Mouse (Mus musculus) bone marrow macrophage, adult 2 months (primary cell): Measurements from ENCODE around the gene Dusp19. TPM values are rescaled to one million over a fixed set of nuclear protein-coding genes. Genes with fewer than 3 reads are reported as not detected.

Experiments used
- H3K27ac ChIP-seq: 2 replicates; pipeline ENCODE4 v1.5.1; 2012; ENCODE audit warnings: low read depth, low read length; ENCODE audit not compliant: insufficient read depth
- H3K4me1 ChIP-seq: 2 replicates; pipeline ENCODE4 v1.6.1; 2012; ENCODE audit warnings: low read length; ENCODE audit not compliant: control insufficient read depth, insufficient read depth
- H3K4me3 ChIP-seq: 2 replicates; pipeline ENCODE4 v1.5.1; 2012; ENCODE audit warnings: mild to moderate bottlenecking, low read length, moderate library complexity; ENCODE audit not compliant: insufficient read depth
- CTCF ChIP-seq: IDR thresholded peaks from 2 replicates; pipeline ENCODE4 v1.5.1; 2012; ENCODE audit warnings: low read depth, mild to moderate bottlenecking, low read length, moderate library complexity
- POLR2A ChIP-seq: IDR thresholded peaks from 2 replicates; pipeline ENCODE4 v1.6.1; 2012; ENCODE audit warnings: mild to moderate bottlenecking, low read depth, low read length, borderline replicate concordance
- polyA plus RNA-seq: library from polyadenylated mRNA; stranded (reverse); fragments of >200 nt; gene quantifications from 2 replicates; pipeline ENCODE4 v1.2.4, GENCODE M21; 2012; ENCODE audit not compliant: missing spikeins, insufficient read depth, insufficient read length

The Dusp19 gene
- polyA plus RNA-seq, 1 experiment, result 6.8 TPM

DNA sequence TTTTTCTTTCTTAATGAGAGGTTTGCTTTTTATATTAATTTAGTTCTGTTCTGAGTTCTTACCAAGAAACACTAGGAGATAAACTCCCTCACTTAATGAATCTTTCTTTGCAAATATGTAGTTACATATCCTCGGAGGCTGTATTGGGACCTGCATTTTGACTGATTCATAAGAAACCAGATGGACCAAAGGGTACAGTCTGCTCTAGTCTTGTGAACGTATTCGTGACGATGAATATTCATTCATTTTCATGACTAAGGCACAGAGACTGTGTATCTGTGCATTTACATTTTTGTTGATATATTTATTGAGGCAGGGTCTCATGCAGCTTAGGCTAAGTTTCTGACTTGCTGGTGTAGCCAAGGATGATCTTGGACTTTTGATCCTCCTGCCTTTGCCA lies 7.7 kb downstream of the Dusp19 start:
- no peak for TF ChIP-seq CTCF
- TF ChIP-seq POLR2A, result no peak
- H3K4me1 ChIP-seq, result no peaks in the 10 kb centered on the region
- H3K4me3 ChIP-seq, result no peak overlapping the region
- no peak overlapping the region for H3K27ac ChIP-seq

DNA sequence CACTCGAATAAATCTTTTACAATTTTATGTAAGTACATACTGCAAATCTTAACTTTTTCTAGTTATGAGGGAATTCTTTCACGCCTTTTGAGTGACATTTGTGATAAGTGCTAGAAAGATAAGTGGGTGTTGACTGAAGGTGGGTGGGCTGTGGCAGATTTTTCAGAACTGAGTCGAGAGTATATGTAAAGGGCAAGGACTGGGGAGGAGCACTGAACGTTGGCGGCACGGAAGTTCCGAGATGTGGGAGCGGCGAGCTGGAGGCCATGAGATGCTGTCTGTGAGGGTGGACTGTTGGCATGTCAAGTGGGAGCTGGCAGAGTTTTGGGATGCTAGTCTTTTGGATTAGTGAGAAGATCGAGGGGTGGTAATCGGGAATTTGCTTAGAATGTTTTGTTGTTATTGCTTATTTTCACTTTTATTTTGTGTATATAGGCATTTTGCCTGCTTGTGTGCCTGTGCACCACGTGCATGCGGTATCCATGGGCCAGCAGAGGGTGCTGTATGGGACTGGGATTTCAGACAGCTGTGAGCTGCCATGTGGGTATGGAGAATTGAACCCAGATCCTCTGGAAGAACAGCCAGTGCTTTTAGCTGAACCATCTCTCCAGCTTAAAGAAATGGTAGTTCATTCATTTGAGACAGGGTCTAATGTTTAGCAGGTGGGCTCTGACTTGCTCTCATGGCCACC lies 15.6 kb downstream of the Dusp19 start:
- Histone ChIP-seq H3K27ac (no peak overlapping the region), H3K4me1 (0 out of 2 replicates have a peak, but pooled peaks cover 2% of the 10 kb centered on the region), H3K4me3 (no peak overlapping the region)
- no peak for TF ChIP-seq POLR2A
- no peak for TF ChIP-seq CTCF

DNA sequence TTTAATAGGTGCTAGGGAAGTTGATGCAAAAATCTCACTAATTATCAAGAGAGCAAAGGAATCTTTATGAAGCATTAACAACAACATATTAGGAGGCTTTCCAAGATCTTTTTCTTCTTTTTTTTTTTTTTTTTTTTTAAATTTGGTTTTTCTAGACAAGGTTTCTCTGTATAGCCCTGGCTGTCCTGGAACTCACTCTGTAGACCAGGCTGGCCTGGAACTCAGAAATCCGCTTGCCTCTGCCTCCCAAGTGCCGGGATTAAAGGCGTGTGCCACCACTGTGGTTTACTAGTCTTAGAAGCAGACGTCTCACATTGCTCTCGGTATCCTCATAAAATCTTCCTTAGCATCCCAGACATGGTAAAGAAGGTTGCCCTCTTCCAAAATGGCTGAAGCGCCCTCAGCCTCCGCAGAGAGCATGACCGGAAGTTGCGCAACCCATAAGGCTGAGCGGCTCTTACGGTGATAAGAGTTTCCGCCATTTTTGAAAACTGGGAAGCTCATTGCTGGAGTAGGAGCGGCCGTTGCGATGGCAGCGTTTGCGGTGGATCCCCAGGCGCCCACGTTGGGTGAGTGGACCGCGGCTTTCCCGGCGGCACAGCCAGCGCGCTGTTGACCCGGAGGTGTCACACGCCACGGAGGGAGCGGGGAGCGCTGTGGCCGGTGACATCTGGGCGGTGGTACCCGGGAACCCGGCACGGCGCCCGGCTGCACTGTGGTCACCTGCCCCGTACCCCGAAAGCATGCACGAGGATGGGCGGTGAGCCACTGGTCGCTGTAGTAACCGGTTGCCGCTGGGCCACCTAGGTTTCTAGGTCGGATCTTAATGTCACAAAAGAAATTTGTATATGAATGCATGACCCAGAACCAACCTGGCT lies 21.8 kb downstream of the Dusp19 start:
- TF ChIP-seq CTCF (no peak), POLR2A (no peak)
- H3K27ac ChIP-seq, result peak overlapping the region; percentile 31; the same call in 1 of the 2 replicates
- peak overlapping the region; percentile 97 for H3K4me3 ChIP-seq
- H3K4me1 ChIP-seq, result peaks cover 11% of the 10 kb centered on the region

DNA sequence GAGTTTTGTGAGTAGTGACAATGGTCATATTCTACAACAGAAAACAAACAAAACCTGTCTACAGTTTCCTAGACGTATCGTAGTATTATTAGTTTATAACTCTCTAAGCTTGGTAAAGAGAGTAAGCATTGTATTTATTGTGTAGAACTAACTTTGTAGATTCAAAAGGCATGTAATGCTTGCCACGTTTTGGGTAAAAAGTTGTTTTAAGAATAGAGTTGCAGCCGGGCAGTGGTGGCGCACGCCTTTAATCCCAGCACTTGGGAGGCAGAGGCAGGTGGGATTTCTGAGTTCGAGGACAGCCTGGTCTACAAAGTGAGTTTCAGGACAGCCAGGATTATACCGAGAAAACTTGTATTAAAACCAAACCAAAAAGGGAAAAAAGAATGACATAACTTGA lies 22.6 kb downstream of the Dusp19 start:
- peaks cover 11% of the 10 kb centered on the region for H3K4me1 ChIP-seq
- peak overlapping the region; percentile 97 for H3K4me3 ChIP-seq
- no peak overlapping the region for H3K27ac ChIP-seq
- no peak for TF ChIP-seq POLR2A
- no peak for TF ChIP-seq CTCF

DNA sequence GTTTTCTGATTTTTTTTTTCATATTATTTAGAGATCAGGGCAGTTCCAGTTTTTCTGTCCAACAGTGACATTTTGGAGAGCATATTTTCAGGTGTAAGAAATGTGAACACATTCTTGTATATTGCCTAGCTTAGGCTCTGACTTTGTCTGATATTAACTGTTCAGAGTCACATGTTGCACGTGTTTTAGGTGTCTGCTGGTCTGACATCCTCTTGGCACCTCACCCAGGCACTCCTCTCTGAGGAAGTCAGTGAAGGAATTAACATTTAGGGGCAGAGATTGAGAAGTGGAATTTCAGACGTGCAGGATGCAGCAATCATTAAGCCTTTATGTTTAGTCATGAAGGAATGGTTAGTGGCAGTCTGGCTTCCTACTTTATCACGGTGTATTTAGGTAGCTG lies 23.0 kb downstream of the Dusp19 start:
- Histone ChIP-seq H3K27ac (no peak overlapping the region), H3K4me3 (peak overlapping the region; percentile 31; the same call in 1 of the 2 replicates), H3K4me1 (peaks cover 11% of the 10 kb centered on the region)
- no peak for TF ChIP-seq CTCF
- no peak for TF ChIP-seq POLR2A

DNA sequence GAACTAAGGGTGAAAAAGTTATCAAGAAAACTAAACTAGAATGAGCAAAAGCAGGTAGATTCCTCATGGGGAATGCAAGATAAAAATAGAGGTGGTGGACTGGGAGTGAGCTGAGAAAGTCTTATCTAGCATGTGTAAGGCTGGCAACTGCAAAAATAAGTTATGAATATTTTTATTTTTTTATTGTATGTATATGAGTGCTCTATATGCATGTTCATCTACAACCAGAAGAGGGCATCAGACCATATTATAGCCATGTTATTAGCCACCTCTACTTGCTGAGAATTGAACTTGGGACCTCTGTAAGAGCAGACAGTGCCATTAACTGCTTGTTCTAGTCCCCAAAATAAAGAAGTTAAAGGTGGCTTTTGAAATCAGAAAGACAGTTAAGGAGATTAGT lies 44.6 kb downstream of the Dusp19 start:
- Histone ChIP-seq H3K4me1 (no peaks in the 10 kb centered on the region), H3K27ac (no peak overlapping the region), H3K4me3 (no peak overlapping the region)
- no peak for TF ChIP-seq POLR2A

DNA sequence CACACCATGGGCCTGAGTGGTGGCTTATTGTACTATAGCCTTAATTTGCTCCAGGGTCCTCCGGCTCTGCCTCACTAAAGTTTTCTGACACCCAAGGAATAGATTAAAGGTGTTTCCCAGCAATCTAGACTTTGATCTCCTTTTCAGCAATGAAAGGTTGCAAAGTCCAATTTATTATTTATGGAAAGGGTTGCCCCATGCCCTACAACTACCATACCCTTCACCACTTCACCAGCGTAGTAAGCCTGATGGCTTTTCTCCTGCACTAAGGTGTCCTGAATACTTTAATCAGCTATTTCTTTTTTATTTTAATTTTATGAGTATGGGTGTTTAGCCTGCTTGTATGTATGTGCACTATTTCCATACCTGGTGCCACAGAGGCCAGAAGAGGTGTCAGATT lies 45.8 kb downstream of the Dusp19 start:
- no peak for TF ChIP-seq CTCF
- no peak for TF ChIP-seq POLR2A
- Histone ChIP-seq H3K4me3 (no peak overlapping the region), H3K27ac (no peak overlapping the region), H3K4me1 (no peaks in the 10 kb centered on the region)

DNA sequence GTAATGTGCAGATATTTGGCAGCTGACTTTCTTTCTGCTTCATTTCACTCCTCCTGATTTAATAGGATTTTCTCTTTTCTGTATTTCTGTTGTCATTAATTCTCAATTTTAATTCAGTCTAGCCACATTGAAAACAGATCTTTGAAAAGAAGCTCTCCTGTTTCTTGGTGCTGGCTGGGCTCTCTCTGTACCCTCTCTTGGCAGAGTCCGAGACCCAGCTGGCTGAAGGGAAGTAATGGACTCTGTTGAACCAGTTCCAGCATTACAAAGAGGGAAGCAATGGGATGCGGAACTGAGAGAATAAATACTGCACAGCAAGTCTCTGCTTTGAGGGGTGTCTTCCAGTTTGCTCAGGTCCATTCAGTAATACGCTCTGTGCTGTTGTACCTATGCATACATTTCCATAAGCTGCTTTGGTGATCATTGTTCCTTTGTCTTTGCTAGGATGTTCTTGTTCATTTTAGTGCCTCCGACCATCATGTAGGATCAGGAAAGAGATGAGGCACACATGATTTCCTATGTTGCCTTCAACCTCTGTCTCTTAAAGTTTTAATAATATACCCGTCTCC lies 50.6 kb downstream of the Dusp19 start:
- no peak overlapping the region for H3K4me3 ChIP-seq
- H3K4me1 ChIP-seq, result no peaks in the 10 kb centered on the region
- H3K27ac ChIP-seq, result no peak overlapping the region
- TF ChIP-seq POLR2A (no peak), CTCF (no peak)

DNA sequence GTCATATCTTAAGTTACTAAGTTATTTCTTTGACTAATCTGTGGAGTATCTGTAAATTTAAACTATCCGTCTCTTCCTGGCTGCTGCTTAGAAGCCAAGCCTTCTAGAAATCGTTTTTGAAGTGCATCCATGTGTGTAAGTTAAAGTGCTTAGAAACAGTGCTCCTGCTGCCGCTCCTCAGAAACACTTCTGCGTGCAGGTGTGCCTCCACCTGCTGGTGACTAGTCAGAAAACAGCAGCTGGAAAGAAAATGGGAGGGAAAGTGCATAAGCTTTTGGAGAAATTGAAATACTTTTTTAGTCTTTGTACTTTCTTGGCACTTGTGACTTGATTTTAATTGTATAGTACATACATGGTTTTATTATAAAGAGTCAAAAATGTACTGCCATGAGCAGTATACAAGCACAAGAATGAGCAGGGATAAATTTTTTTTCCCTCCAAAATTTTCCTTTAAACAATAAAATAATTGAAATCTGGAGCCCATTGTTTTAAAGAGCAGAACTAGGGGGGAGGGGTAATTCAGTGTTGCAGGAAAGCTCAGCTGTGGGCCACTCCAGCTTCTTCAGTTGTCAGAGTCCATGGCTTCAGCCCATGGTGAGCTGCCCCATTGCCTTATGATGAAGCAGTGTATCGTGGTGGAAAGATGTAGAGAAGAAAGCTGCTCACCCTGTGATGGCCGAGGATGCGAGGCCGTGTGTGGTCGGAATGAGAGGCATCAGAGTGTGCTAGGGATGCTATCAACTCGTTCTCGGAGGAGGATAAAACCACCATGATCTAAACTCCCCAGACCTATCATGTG lies 53.2 kb downstream of the Dusp19 start:
- no peak overlapping the region for H3K4me3 ChIP-seq
- TF ChIP-seq POLR2A (no peak), CTCF (no peak)
- H3K27ac ChIP-seq, result no peak overlapping the region

DNA sequence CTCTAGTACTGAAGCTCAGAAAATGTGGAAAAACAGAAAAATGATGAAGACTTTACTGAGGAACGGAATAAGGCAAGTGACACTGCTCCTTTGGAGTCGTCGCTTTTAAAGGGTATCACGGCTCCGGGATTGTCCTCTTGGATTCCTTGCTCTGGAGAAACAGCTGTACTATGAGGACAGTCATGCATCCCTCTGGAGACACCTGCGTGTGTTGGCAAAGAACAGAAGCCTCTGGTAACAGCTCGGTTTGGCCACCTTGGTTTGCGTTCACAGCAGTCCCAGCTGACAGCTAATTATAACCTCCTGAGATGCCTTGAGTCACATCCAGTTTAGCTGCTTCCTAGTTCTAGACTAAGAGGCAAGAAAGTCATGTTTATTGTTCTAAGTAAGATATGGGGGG lies 62.0 kb downstream of the Dusp19 start:
- Histone ChIP-seq H3K4me1 (no peaks in the 10 kb centered on the region), H3K27ac (no peak overlapping the region), H3K4me3 (no peak overlapping the region)
- no peak for TF ChIP-seq POLR2A
- TF ChIP-seq CTCF, result no peak

More for the DNA sequence above, 53.2 kb downstream of the Dusp19 start:
- no peaks in the 10 kb centered on the region for H3K4me1 ChIP-seq

Other genes starting within 250 kb of the Dusp19 start
- not detected in 2 replicates for gene Frzb, start 169.4 kb upstream of the Dusp19 start, polyA plus RNA-seq
- 0.83 and 2.8 TPM in 2 replicates for gene Nckap1, start 35.7 kb upstream of the Dusp19 start, polyA plus RNA-seq
- gene Nup35, start 191 bp downstream of the Dusp19 start, polyA plus RNA-seq, result 10.8 and 12.9 TPM in 2 replicates